In genomic region chr4:107442891-107443483, GRCm38 (mm10) we compare ENCODE assay signal across 15 mouse cellular contexts. TPM values are rescaled to one million over a fixed set of nuclear protein-coding genes. Genes with fewer than 3 reads are reported as not detected.
DNase-seq lines count a peak whose midpoint lies in the region; ATAC-seq lines count a peak whose summit lies in the region.
"Had no signal": no experiment of that assay in that cellular context is flagged by ENCODE, and none has a peak within 500 bp of the region (broad histone marks: within the 10 kb centered on the region; RNA-seq: fewer than 3 reads in every experiment).

No protein-coding gene starts in this region.

- peak overlapping the region; percentile 39; the same call in 1 of the 2 replicates for H3K9ac ChIP-seq in embryonic facial prominence, embryonic 14.5 days (ENCODE audit: low read depth, low read length)
- no peak overlapping the region for H3K9ac ChIP-seq in kidney, embryonic 16.5 days (replicated peaks; ENCODE audit: low read length)
- H3K9ac ChIP-seq: hindbrain, embryonic 14.5 days had no signal

- no peak for ATAC-seq in embryonic facial prominence, embryonic 14.5 days (ENCODE audit: low read depth)
- ATAC-seq in kidney, embryonic 16.5 days (ENCODE audit: low FRiP score, low TSS enrichment) = no peak
- no peak for ATAC-seq in inflammation-experienced regulatory T-cells, adult 6 months
- ATAC-seq: Patski had no signal

- peak overlapping the region; percentile 5 for H3K4me3 ChIP-seq in embryonic facial prominence, embryonic 14.5 days (ENCODE audit: low read depth, low read length)
- H3K4me3 ChIP-seq in kidney, embryonic 16.5 days (ENCODE audit: low read length) = peak overlapping the region; percentile 18; the same call in 1 of the 2 replicates

- DNase-seq in kidney, adult 9 months = peak; percentile 65
- DNase-seq in kidney, postnatal 10 days = no peak
- DNase-seq in embryonic facial prominence, embryonic 14.5 days (ENCODE audit: low spot score) = peak; percentile 74
- peak; percentile 57 for DNase-seq in retina, postnatal 1 day
- no peak for DNase-seq in spleen, adult 12 weeks (ENCODE audit: low spot score)
- DNase-seq: cerebellum, adult 2 months; layer of hippocampus, adult 9-11 months; left cerebral cortex, postnatal 4 days; lung, adult 2 months; thymus, postnatal 36 days had no signal

- peak overlapping the region; percentile 38 for H3K4me2 ChIP-seq in embryonic facial prominence, embryonic 14.5 days (ENCODE audit: low read depth, low read length)
- peak overlapping the region; percentile 43 for H3K4me2 ChIP-seq in kidney, embryonic 16.5 days (replicated peaks; ENCODE audit: low read depth, low read length)
- H3K4me2 ChIP-seq: hindbrain, embryonic 14.5 days had no signal

- H3K27ac ChIP-seq in embryonic facial prominence, embryonic 14.5 days (replicated peaks; ENCODE audit: low read depth, low read length) = peak overlapping the region; percentile 25; the same call in 1 of the 2 replicates
- H3K27ac ChIP-seq in kidney, embryonic 16.5 days (ENCODE audit: low read length) = peak overlapping the region; percentile 53
- H3K27ac ChIP-seq: hindbrain, embryonic 14.5 days had no signal

- peaks cover 22% of the 10 kb centered on the region for H3K27me3 ChIP-seq in embryonic facial prominence, embryonic 14.5 days (replicated peaks; ENCODE audit: control insufficient read depth, insufficient read depth, low read length)
- peaks cover 35% of the 10 kb centered on the region for H3K27me3 ChIP-seq in kidney, embryonic 16.5 days (ENCODE audit: insufficient read depth, low read length)
- H3K27me3 ChIP-seq: CH12.LX, Patski had no signal

- WGBS in embryonic facial prominence, embryonic 14.5 days = 23% methylated on average over 16 of the region's 16 CpGs
- WGBS in kidney, embryonic 16.5 days = 22% methylated on average over 16 of the region's 16 CpGs

- H3K9me3 ChIP-seq in embryonic facial prominence, embryonic 14.5 days (ENCODE audit: control insufficient read depth, low read length) = peaks cover 5% of the 10 kb centered on the region; the same call in 1 of the 2 replicates
- H3K9me3 ChIP-seq in kidney, embryonic 16.5 days (ENCODE audit: low read length) = 0 out of 2 replicates have a peak, but pooled peaks cover 3% of the 10 kb centered on the region

- H3K4me1 ChIP-seq in embryonic facial prominence, embryonic 14.5 days (ENCODE audit: control insufficient read depth, insufficient read depth, low read length) = peaks cover 24% of the 10 kb centered on the region
- peaks cover 38% of the 10 kb centered on the region for H3K4me1 ChIP-seq in kidney, embryonic 16.5 days (ENCODE audit: insufficient read depth, low read length)

- H3K36me3 ChIP-seq in embryonic facial prominence, embryonic 14.5 days (ENCODE audit: control insufficient read depth, insufficient read depth, low read length) = no peaks in the 10 kb centered on the region
- H3K36me3 ChIP-seq in kidney, embryonic 16.5 days (ENCODE audit: insufficient read depth, low read length) = no peaks in the 10 kb centered on the region

RNA-seq across cellular contexts. Expression of gene Glis1, which starts 8.6 kb away (rescaled TPM):
- polyA plus RNA-seq in embryonic facial prominence, embryonic 14.5 days (2014; fragmentation: Nextera tagmentation; extraction: Ambion mirVana) = 10.8 and 12.1 TPM in 2 replicates
- 4.6 and 5.1 TPM in 2 replicates for polyA plus RNA-seq in kidney, embryonic 16.5 days (2015; fragmentation: Nextera tagmentation; extraction: Ambion mirVana)
- under 1 TPM in 1 of 3 experiments, not detected in 2; 0.30 TPM for polyA plus RNA-seq in inflammation-experienced regulatory T-cells, adult 6 months (2017; shearing (Covaris generic))

Comparison
In these comparisons a context has a peak if more than half of its experiments do, and no peak if none do; other contexts are left out.
1. DNase-seq: peak in kidney, adult 9 months (single experiment), embryonic facial prominence, embryonic 14.5 days (single experiment) and retina, postnatal 1 day (single experiment); none in kidney, postnatal 10 days (single experiment) and spleen, adult 12 weeks (single experiment).